Mouse (Mus musculus) hindlimb bud, embryonic 11.5 days (tissue): Measurements from ENCODE around the gene Cuzd1.

Source experiments
- DNase-seq: peaks from one replicate; pipeline ENCODE4 v3.0.0-alpha.2; 2012; ENCODE audit warnings: low read depth, low spot score; ENCODE audit errors: extremely low spot score

Gene Cuzd1

DNA sequence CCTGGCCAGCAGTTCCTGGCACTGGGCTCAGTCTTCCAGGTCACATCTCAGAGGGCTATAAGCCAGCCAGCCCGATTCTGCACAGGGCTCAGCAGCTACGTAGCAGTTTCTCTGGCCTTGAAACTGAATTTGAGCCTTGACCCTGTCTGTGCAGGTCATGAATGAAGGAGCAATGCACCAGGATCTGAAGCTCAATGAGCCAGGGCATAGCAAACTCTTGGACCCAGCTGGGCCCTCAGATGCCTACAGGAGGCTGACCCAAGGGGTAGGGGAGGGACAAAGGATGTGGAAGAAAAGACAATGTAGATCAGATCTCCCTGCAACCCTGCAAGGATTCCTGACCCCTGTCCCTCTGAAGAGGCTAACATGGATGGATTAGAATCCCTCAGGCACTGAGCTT, at the start of gene Cuzd1:
TSS of gene Cuzd1 (minus strand) at position 101 of the 400 bp plus-strand sequence.
- DNase-seq = no peak

DNA sequence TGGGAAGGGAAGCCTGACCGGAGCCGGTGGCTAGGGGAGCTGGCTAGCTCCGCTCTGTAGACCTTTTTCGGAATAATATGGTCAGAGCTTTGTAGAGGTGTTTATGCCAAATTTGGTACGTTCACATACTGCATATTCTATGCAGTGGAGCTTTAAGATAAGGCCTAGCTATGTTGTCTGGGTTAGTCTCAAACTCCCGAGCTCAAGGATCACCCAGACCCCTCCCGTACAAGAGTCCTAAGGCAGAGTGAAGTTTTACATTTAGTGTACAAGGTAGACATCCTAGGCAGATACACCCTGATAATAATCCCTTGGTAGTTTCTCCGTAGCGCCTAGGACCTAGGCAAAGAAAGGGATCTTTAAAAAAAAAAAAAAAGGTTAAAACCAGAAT, 49.4 kb upstream of the Cuzd1 start:
- DNase-seq = peak; percentile 6

DNA sequence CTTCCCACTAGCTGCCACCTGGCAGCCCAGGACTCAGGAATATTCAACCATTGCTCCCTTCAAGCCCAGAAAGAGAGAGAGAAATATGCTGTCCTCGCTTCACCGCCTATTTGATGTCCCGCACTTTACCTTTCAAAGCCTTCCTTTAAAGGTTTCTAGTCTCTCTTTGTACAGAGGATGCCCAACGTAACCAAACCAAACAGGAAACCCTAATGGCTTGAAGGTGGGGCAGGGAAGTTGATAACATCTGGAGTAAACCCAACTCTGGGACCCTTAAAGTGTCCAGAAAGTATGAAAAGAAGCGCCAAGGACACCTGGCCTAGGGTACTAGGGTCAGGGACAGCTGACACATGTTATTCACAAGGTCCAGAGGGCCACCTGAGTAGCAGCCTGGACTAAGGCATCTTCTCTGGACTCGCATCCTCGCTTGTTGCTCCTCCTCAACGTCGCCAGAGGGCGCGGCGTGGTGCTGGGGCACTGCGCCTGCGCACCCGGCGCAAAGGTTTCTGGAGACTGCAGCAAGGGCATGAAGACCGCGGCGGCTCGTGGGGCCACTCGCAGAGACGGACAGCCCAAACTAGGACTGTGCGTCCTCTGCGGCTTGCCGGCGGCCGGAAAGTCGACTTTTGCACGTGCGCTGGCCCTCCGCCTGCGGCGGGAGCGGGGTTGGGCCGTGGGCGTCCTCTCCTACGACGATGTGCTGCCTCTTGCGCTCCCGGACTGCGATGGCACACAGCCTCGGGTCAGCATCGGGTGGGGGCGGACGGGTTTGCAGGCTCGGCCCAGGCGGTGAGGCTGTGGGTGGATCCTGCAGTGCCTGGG, 48.8 kb upstream of the Cuzd1 start, which contains the start of gene Pstk:
TSS of gene Pstk (plus strand) at position 494 of the 822 bp plus-strand sequence.
- peak; percentile 78 for DNase-seq

DNA sequence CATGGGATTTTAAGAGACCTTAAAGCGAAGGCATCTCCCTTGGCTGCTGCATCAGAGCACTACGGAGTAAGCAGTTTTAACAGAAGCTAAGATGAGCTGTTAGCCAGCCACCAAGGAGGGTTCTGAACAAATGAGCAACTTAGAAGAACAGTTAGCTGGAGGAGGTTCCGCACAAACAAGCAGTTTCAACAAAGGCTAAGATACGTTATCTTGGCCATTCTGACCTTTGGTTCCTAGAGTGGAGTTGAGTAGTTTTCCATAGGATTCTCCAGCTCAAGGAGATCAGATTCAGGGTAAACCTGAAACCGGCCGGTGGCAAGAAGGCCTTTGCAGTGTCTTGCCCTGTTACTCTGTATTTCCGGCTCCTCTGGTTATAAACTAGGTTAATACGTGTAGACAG, 42.0 kb upstream of the Cuzd1 start:
- DNase-seq = no peak

DNA sequence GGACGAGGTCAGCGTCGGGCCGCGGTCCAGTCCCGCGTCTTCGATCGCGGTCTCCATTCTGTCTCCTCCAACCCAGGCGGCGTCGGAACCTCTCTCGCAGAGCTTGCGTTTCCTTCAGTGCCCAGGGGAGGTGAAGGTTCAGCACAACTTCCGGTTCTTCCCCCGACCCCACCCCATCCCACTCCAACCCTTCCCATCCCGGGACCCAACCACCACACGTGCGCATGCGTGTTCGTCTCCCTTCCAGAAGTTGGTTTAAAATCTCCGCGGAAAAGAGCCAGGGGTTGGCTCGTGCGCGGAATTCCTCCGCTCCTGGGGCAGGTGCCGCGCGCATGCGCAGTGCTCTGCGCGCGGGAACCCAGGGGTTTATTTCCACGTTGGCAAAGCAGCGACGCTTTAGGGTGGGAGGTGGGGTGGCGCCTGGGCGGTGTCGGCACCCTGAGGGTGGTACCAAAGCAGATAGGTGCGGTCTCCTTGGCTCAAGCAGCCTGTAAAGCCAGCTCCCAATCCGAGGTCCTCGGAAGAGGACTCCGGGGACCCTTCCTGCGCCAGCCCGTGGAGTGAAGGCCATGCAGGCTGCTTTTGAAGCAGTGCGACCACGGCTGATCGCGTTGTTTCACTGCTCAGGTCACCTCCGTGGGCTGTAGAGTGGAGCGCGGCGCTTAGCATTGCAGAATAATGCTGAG, 40.7 kb upstream of the Cuzd1 start, which contains the start of gene 2310057M21Rik:
TSS of gene 2310057M21Rik (minus strand) at position 145 of the 686 bp plus-strand sequence.
- DNase-seq = peak; percentile 97

DNA sequence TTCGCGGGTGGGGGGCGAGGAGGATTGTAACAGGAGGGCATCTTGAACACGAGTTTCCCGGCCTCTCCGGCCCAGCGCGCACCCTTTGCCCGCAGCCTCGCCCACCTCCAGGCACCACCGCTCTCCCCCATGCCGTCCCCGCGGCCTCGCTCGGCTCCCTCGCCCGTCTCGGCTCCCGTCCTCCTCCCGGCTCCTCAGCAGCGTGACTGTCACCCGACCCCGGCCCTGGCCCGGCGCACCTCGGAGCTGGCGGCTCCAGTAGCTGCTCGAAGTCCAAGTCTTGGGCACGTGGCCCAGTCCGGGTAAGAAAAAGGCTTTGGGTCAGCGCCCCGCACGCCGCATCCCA, 40.1 kb upstream of the Cuzd1 start:
- DNase-seq = no peak

DNA sequence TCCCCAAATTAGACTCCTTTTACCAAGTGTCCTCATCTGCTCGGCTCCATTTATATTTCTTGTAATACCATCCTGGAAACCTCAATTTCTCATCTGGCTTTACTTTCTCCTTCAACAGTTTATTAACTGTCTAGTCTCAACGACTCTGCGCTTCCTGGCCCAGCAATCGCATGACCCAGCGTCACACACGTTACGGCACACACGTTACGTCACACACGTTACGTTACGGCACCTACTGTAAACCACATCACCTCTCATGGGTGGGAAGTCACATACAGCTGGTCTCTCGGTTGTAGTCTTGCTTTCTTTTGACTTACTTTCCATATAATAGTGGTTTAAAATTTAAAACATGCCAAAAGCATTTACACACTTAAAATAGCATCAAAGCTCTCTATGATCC, 34.0 kb upstream of the Cuzd1 start:
- DNase-seq = no peak

DNA sequence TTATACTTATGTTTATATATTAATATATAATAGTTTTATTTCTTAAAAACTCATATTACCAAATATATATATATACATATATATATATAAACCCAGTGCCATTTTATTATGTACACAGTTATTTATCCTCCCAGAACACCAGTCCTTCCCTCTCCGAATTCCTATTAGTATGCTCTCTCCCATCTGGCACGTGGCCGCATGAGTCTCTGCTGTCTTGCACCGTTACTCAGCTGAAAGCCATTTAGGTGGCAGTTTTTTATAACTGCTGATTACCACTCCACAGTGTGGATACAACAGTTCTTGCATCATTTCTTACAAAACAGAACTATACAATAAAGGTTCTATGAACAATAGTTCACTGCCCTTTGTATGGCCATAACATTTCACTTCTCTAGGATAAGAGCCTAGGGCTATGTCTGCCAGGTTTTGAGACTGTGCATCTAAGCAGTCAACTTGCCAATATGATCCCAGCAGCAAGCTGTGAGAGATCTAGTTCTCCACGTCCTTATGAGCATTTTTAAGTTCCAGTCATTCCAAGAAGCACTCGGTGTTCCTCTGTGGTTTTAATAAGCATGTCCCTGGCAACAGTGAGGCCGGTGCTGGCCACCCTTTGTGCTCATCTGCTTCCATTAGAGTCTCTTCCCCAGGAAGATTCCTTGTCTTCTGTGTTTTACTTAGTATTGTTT, 23.9 kb upstream of the Cuzd1 start:
- no peak for DNase-seq

DNA sequence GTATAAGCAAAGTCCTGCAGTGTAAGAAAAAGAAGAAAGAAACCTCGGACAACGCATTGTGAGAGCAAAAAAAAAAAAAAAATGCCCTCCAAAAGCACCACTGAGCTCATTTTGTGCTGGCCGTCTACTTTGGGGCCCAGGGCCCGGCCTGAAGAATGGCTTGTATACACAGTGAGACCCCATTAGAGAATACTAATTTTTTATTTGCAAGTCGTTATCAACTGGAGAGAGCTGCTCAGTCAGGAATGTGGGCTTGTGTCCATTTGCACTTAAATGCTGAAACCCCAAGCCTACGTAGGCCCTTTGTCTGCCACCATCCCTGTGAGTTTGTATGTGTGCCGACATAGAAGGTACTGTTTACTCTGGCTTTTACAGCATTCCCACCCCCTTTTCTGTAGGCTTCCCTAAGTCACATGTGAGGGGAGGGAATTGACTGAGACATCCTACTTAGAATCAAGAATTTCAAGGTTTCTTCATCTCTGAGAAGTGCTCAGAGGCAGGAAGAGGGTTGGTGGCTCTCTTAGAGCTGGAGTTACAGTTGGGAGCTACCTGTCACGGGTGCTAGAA, 15.5 kb upstream of the Cuzd1 start:
- DNase-seq = no peak

DNA sequence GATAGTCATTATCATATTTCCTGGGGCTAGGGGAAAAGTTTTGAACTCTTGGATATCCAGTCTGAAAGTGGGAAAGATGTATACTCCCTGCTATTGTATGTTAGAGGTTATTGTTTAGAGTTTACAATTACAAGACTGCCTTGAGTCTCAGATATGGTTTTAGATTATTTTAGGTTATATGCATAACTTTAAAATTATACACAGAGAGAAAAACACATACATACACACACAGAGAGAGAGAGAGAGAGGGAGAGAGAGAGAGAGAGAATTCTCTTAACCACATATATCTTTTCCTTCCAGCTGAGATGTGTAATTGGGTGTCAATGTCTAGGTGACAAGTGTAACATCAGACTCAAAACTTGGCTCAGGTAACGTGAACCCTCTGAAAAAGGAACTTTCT, 11.5 kb upstream of the Cuzd1 start, which contains the start of gene Fam24a:
TSS of gene Fam24a (plus strand) at position 301 of the 400 bp plus-strand sequence.
- no peak for DNase-seq

DNA sequence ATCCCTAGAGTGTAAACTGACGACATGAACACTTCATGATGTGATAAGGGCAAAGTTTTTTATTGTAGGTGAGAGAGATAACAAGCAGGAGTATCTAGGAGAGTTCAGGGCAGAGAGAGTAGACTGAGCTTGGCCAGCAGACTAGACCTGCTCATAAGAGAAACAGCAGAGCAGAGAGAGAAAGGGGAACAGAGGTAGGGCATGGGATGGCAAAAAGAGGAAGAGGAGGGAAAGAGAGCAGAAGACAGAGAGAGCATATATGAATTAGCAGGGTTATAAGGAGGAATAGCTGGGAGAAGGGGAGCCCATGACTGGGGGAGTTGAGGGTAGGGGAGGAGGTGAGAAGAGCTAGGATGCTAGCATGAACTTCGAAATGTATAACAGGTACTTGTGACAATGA, 9.6 kb upstream of the Cuzd1 start:
- no peak for DNase-seq

DNA sequence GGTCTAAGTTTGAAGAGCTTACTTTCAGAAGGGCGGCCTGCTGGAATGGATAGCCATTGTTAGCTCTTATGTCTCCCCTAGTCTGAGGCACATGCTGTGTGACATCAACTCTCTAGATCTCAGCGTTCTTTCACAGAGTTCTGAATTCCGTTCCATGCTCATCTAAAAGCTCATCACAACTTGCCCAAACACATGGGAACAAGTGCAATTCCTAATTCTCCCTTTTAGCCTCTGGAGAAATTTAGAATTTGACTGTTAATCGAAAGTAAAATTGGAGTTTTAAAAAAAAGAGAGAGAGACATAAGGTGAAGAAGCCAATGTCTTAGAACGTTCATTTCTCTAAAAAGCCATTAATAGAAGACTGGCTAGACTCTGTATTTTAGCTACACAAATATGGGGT, 7.3 kb upstream of the Cuzd1 start, which contains the start of gene Fam24b:
TSS of gene Fam24b (minus strand) at position 101 of the 400 bp plus-strand sequence.
- no peak for DNase-seq

DNA sequence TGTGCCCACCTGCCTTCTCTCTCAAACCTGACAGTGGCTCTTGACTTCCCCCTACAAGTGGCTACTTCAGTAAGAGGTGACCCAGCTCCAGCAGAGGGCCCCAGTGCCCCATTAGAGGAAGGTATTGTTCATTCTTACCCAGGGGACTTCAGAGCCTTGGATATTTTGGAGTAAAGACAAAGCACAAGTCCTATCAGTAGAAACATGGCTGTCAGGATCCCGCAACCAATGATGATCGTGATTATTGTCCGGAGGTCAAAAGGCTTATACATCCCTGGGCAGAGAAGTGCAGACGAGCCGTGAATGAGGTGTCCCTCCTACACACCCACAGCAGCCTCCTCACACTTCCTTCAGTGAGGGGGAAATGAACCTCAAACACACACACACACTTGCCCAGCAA, 5.0 kb upstream of the Cuzd1 start:
- no peak for DNase-seq

DNA sequence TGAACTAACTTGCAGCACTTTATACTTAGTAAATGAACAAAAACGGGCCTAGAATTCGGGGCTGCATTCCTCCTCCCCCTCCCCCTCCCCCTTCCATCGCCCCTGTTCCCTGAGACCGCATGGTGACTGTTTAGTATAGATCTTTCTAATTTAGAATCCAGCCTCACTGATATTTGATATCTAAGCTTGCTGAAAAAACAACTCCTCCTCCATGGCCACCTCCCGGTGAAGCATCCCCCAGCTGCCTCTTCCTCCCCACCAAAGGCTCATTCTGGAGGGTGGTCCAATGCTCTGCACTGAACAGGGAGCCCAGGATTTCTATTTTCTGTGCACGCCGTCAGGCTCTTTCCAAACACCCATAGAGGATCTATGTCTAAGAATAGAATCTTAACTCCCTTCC, 3.8 kb downstream of the Cuzd1 start:
- DNase-seq = no peak

DNA sequence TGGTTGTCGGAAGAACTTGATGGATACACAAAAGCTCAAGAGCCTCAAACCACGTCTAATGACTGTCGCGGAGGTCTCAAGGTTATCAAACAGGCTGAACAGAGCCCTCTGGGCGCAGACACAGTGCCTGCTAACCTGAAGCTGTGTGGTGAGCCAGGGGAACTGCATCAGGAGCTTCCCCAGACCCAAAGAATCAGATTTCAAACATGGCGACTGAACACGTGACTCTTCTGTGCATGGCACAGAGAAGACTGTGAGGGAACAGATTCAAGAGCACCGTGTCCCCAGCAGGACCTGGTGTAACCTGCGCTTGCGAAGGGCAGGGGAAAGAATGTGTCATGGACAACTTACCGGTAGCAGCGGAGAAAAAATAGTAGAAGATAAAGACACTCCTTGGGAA, 4.5 kb downstream of the Cuzd1 start:
- no peak for DNase-seq

DNA sequence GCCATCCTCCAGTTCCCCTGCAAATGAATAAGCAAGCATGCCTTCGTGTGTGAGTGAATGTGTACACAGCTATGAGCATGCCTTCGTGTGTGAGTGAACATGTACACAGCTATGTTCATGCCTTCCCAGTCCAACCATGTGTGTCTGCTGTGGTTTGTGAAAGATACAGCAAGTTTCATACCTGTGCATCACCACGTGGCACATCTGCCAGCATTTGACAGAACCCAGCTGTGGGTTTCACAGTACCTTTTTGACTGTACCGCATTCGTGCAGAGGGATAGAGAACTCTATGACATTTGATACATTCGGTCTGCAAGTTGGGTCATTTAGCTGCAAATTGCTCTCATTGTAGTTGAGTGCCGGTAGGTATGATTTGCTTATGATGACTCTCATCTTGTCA, 7.6 kb downstream of the Cuzd1 start:
- no peak for DNase-seq

DNA sequence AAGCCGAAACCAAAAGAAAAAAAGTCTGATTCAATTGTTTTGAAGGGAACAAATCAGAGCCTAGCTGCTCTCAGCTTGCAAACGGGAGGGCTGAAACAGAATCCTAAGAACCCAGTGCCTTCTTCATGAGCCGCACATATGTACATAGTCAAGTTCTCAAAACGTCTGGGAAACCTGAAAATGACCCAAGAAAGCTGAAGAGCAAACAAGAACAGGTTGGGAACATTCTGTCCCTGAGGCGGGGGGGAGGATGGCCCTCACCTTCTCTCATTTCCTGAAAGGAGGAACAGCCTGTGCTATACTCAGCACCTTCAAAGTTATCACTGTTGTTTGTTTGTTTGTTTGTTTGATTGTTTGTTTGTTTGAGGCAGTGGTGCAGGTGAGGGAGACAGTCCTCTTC, 15.4 kb downstream of the Cuzd1 start:
- DNase-seq = no peak

DNA sequence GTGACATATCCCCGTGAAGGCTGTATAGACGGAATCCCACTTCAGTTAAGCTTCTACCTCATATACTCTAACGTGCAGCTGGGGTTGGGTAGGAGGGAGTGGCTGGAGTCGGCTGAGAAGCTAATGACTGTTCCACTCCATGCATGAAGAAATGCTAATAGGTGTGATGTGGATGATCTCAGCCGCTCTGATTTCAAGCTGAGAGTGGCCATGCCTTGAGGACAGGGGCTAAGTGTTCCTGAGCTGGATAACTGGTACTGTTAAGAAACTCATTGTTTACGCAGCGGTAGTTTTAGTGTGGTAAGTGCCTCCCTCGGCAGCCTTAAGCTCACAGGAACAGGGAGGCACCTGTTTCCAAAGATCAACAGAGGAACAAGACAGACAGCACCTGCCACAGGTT, 18.8 kb downstream of the Cuzd1 start:
- no peak for DNase-seq

DNA sequence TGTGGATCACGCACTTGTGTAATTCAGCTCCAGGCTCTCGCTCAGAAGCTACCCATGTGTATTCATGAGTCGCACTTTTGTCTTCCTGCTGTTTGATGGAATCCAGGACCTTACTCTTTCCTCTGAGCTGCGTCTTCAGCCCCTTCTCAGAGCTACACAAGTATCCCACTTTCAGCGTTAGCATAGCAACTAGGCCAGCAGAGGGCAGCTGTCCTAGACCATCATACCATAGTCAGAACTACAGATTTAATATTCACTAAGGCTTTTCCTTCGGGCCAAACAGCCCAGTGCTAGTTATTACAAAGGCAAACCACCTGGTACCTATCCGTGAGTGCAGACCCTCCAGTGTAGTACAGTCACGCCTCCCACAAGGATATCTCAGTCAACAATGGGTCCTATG, 24.9 kb downstream of the Cuzd1 start:
- DNase-seq = no peak

DNA sequence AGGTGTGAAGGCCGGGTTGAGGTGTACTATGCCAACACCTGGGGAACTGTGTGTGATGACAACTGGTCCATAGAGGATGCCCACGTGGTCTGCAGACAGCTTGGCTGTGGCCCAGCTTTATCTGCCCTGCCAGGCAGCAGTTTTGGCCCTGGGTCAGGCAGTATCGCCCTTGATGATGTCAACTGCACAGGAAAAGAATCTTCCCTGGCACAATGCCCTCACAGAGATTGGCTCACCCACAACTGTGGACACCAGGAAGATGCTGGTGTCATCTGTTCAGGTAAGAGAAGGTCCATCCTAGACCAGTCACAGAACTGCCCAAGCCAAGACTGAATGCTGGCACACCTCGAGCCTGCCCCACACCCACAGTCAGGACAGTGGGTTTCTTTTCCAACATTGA, 56.2 kb downstream of the Cuzd1 start:
- DNase-seq = no peak

DNA sequence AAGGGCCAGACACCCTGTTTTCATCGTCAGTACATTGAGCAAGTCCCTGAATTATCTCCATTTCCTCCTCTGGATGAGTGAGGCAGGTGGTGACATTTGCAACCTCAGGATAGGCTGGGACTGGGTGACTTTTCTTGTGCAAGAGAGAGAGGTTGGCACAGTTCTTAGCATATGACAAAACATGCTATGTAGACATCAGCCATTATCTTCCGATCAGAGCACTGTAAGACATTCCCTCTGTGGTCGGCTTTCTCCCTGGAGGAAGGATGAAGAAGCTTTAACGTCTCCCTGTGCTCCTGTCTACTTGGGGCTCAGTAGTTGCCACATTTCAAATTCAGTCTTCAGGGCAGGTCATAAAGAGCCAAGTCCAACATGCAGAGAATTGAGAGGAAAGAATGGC, 57.8 kb downstream of the Cuzd1 start:
- DNase-seq = no peak
